ENCODE assay signal across 22 mouse cellular contexts in genomic region chr19:15796466-15796865, GRCm38 (mm10).
A peak's percentile ranks its signal among the peaks of the same experiment; 100 is the strongest.
DNase-seq lines count a peak whose midpoint lies in the region; ATAC-seq and TF ChIP-seq lines count a peak whose summit lies in the region.
"Had no signal": no experiment of that assay in that cellular context is flagged by ENCODE, and none has a peak within 500 bp of the region (broad histone marks: within the 10 kb centered on the region; RNA-seq: fewer than 3 reads in every experiment).

No protein-coding gene starts in this region.

- peaks cover 21% of the 10 kb centered on the region for H3K4me1 ChIP-seq in kidney, embryonic 15.5 days
- peaks cover 8% of the 10 kb centered on the region; the same call in 1 of the 2 replicates for H3K4me1 ChIP-seq in stomach, embryonic 14.5 days (ENCODE audit: control insufficient read depth, insufficient read depth, low read length)
- no peaks in the 10 kb centered on the region for H3K4me1 ChIP-seq in stomach, postnatal 0 days (replicated peaks; ENCODE audit: control insufficient read depth, insufficient read depth)

- no peak overlapping the region for H3K4me2 ChIP-seq in kidney, embryonic 15.5 days
- no peak overlapping the region for H3K4me2 ChIP-seq in stomach, embryonic 14.5 days (replicated peaks; ENCODE audit: low read depth, low read length)
- H3K4me2 ChIP-seq in stomach, postnatal 0 days (replicated peaks; ENCODE audit: low read depth) = no peak overlapping the region
- H3K4me2 ChIP-seq: embryonic facial prominence, embryonic 12.5 days; forebrain, embryonic 15.5 days; heart, embryonic 11.5 days; heart, embryonic 15.5 days; hindbrain, embryonic 15.5 days had no signal

- no peak for TF ChIP-seq CTCF in stomach, postnatal 0 days (IDR thresholded peaks at IDR 0.05; ENCODE audit: low read depth)

- WGBS in kidney, embryonic 15.5 days = 20% methylated on average over 4 of the region's 4 CpGs
- WGBS in stomach, embryonic 14.5 days = 27% methylated on average over 4 of the region's 4 CpGs
- 26% methylated on average over 4 of the region's 4 CpGs for WGBS in stomach, postnatal 0 days

- peaks cover 11% of the 10 kb centered on the region for H3K27me3 ChIP-seq in kidney, embryonic 15.5 days
- H3K27me3 ChIP-seq in stomach, embryonic 14.5 days (ENCODE audit: control insufficient read depth, insufficient read depth, low read length) = no peaks in the 10 kb centered on the region; the same call in 1 of the 2 replicates
- H3K27me3 ChIP-seq in stomach, postnatal 0 days (ENCODE audit: control insufficient read depth, insufficient read depth, low read length) = no peaks in the 10 kb centered on the region; the same call in 1 of the 2 replicates
- H3K27me3 ChIP-seq: embryonic facial prominence, embryonic 12.5 days had no signal

- no peak overlapping the region for H3K4me3 ChIP-seq in kidney, embryonic 15.5 days (replicated peaks)
- H3K4me3 ChIP-seq in stomach, embryonic 14.5 days (ENCODE audit: low read depth, low read length) = no peak overlapping the region
- H3K4me3 ChIP-seq in stomach, postnatal 0 days (ENCODE audit: low read depth, low read length) = no peak overlapping the region
- H3K4me3 ChIP-seq: embryonic facial prominence, embryonic 12.5 days; forebrain, embryonic 15.5 days; heart, embryonic 15.5 days; hindbrain, embryonic 10.5 days; hindbrain, embryonic 15.5 days had no signal

- H3K9ac ChIP-seq in kidney, embryonic 15.5 days = no peak overlapping the region
- no peak overlapping the region for H3K9ac ChIP-seq in stomach, embryonic 14.5 days (replicated peaks; ENCODE audit: low read depth, low read length)
- H3K9ac ChIP-seq in stomach, postnatal 0 days (ENCODE audit: low read length) = no peak overlapping the region
- H3K9ac ChIP-seq: embryonic facial prominence, embryonic 12.5 days; forebrain, embryonic 15.5 days; heart, embryonic 15.5 days; hindbrain, embryonic 15.5 days had no signal

- DNase-seq in adrenal gland, adult (ENCODE audit: inconsistent age in 2 of 2, low spot score in 1 of 2) = peak; percentile 31 to 69
- no peak for DNase-seq in adrenal gland, postnatal 4 days (ENCODE audit: low spot score in 2 of 2)
- no peak for DNase-seq in kidney, postnatal 14 days
- DNase-seq in stomach, postnatal 0 days (ENCODE audit: low spot score) = no peak
- peak; percentile 56 for DNase-seq in testis, postnatal 14 days (ENCODE audit: low spot score)
- DNase-seq in left cerebral cortex, adult 11 months (ENCODE audit: low spot score) = no peak
- DNase-seq: B cell, adult 2 months; cerebellum, adult 11-12 months; cerebellum, adult 9-10 months; cerebellum, postnatal 25 days; gastrocnemius, postnatal 10 days; heart, adult 18-20 months had no signal

- H3K9me3 ChIP-seq in kidney, embryonic 15.5 days (replicated peaks) = no peaks in the 10 kb centered on the region
- H3K9me3 ChIP-seq in stomach, embryonic 14.5 days (ENCODE audit: control insufficient read depth, low read depth, low read length) = no peaks in the 10 kb centered on the region
- no peaks in the 10 kb centered on the region for H3K9me3 ChIP-seq in stomach, postnatal 0 days (ENCODE audit: control insufficient read depth, low read length)
- H3K9me3 ChIP-seq: embryonic facial prominence, embryonic 12.5 days; forebrain, embryonic 15.5 days; G1E; heart, embryonic 15.5 days; hindbrain, embryonic 10.5 days; hindbrain, embryonic 15.5 days had no signal

- ATAC-seq in kidney, embryonic 15.5 days (replicated peaks; ENCODE audit: low FRiP score) = peak; percentile 19; the same call in 1 of the 2 replicates
- ATAC-seq in stomach, embryonic 14.5 days (ENCODE audit: insufficient number of reproducible peaks, insufficient read depth, low FRiP score, low read depth) = 0 out of 2 replicates have a peak, but pooled peaks have one; percentile 44
- ATAC-seq in stomach, postnatal 0 days (ENCODE audit: low FRiP score, low TSS enrichment) = no peak
- ATAC-seq: CD4-positive, CD25-positive, alpha-beta regulatory T cell, adult 4 months; forebrain, embryonic 15.5 days had no signal

- TF ChIP-seq EP300 in stomach, postnatal 0 days (optimal IDR thresholded peaks at IDR 0.05) = no peak

- H3K36me3 ChIP-seq in kidney, embryonic 15.5 days = no peaks in the 10 kb centered on the region
- H3K36me3 ChIP-seq in stomach, embryonic 14.5 days (ENCODE audit: control insufficient read depth, insufficient read depth, low read length) = no peaks in the 10 kb centered on the region
- no peaks in the 10 kb centered on the region for H3K36me3 ChIP-seq in stomach, postnatal 0 days (ENCODE audit: control insufficient read depth, insufficient read depth, low read length)
- H3K36me3 ChIP-seq: embryonic facial prominence, embryonic 12.5 days; forebrain, embryonic 15.5 days; G1E; heart, embryonic 15.5 days; hindbrain, embryonic 10.5 days; hindbrain, embryonic 15.5 days had no signal

- H3K27ac ChIP-seq in kidney, embryonic 15.5 days = no peak overlapping the region
- H3K27ac ChIP-seq in stomach, embryonic 14.5 days (ENCODE audit: low read length) = no peak overlapping the region
- no peak overlapping the region for H3K27ac ChIP-seq in stomach, postnatal 0 days (replicated peaks)
- H3K27ac ChIP-seq: embryonic facial prominence, embryonic 12.5 days; forebrain, embryonic 15.5 days; heart, embryonic 15.5 days; hindbrain, embryonic 10.5 days; hindbrain, embryonic 15.5 days had no signal

Comparison
In these comparisons a context has a peak if more than half of its experiments do, and no peak if none do; other contexts are left out.
1. DNase-seq: peak in adrenal gland, adult (2 of 2) and testis, postnatal 14 days (single experiment); none in adrenal gland, postnatal 4 days (0 of 2), kidney, postnatal 14 days (single experiment), stomach, postnatal 0 days (single experiment) and left cerebral cortex, adult 11 months (single experiment).